Mouse (Mus musculus): ENCODE measurements around the gene Eif2b1.
"Not testable (repeated sequence)": the region's sequence is repeated elsewhere in the genome, so short reads cannot be mapped to it uniquely, and the experiment has no call there.

DNA sequence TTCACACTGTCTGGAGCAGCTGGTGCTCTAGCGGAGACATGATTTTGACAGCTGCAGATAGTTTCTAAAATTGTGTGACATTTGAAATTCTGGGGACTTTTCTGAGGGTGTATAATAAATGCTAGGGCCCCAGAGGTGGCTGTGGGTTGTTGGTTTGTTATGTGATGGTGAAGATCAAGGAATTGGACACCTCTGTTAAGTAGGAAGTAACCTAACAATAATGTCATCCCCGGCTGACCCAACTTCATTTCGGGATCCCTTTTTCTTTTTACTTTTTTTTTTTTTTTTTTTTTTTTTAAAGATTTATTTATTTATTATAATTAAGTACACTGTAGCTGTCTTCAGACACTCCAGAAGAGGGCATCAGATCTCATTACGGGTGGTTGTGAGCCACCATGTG lies 28.2 kb downstream of the Eif2b1 start:
- not testable (repeated sequence) for TF ChIP-seq CTCF (IDR thresholded peaks at IDR 0.05; ENCODE audit: control insufficient read depth, insufficient read depth, insufficient replicate concordance, low read depth, low read length); POLR2A (IDR thresholded peaks at IDR 0.05; ENCODE audit: control insufficient read depth, low read depth, low read length)

Measured in testis, adult 2 months (tissue).